Mouse (Mus musculus): ENCODE measurements at regions not wholly inside any gene's neighbourhood (a gene's known extent, or its start where the extent isn't known, plus 50 kb on each side); places are given as distances from the start of the nearest gene placed in this dataset.

DNA sequence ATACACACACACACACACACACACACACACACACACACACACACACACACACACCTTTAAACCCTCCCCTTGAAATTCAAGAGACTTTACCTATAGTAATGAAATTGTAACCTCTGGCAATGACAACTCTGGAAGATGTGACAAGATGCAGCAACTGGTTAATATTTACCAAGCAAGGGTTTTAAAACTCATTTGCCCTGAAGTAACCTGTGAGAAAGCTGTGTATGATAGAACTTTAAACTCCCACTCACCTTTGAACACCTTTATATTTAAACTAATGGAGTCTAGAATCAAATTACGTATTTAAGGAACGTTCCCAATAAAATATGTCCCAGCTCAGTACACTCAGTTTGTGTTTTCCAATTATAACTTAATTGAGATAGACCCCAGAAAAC, 364.6 kb downstream of the Cog6 start:
- Histone ChIP-seq H3K36me3 (ENCODE audit: control insufficient read depth, insufficient read depth, low read length) (no peaks in the 10 kb centered on the region), H3K9me3 (ENCODE audit: control insufficient read depth, low read depth, low read length) (no peaks in the 10 kb centered on the region), H3K9ac (replicated peaks; ENCODE audit: low read depth, low read length) (no peak overlapping the region), H3K4me3 (ENCODE audit: low read depth, low read length) (no peak overlapping the region), H3K27ac (ENCODE audit: low read length) (no peak overlapping the region), H3K4me2 (replicated peaks; ENCODE audit: low read depth, low read length) (no peak overlapping the region), H3K27me3 (ENCODE audit: control insufficient read depth, insufficient read depth, low read length) (no peaks in the 10 kb centered on the region), H3K4me1 (ENCODE audit: control insufficient read depth, insufficient read depth, low read length) (no peaks in the 10 kb centered on the region)
- WGBS = 69% methylated on average over 2 of the region's 2 CpGs
- ATAC-seq (ENCODE audit: insufficient number of reproducible peaks, insufficient read depth, low FRiP score, low read depth) = no peak

DNA sequence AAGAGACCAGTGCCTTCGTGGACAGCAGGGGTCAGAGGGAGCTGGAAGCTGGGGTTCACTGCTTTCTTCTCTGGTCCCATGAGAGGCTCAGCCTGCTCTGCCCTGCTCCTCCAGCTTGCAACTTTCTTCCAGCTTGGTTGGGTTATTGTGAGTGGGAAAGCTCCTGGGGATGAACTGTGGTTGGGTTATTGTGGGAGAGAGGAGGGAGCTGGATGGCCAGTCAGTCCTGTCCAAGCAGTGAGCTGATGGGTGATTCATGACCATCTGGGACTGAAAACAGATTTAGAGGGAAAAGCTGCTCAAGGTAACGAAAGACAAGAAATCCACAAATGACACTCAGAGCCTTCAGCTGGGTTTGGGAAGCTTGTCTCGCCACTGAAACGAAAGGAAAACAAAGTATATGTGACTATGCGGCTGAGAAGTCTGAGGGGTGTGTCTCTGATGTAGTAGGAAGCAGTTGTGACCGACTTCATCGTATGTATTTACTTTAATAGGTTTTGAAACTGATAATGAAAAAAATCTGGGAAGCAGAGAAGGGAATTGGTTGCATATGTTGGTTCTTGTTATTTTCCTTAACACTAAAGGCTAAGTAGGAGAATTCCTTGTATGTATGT, 365.1 kb downstream of the Cog6 start:
- H3K4me1 ChIP-seq (ENCODE audit: control insufficient read depth, insufficient read depth, low read length) = no peaks in the 10 kb centered on the region
- no peaks in the 10 kb centered on the region for H3K36me3 ChIP-seq (ENCODE audit: control insufficient read depth, insufficient read depth, low read length)
- no peak overlapping the region for H3K27ac ChIP-seq (ENCODE audit: low read length)
- H3K9ac ChIP-seq (replicated peaks; ENCODE audit: low read depth, low read length) = no peak overlapping the region
- 55% methylated on average over 7 of the region's 7 CpGs for WGBS
- H3K4me3 ChIP-seq (ENCODE audit: low read depth, low read length) = no peak overlapping the region
- no peaks in the 10 kb centered on the region for H3K27me3 ChIP-seq (ENCODE audit: control insufficient read depth, insufficient read depth, low read length)
- H3K9me3 ChIP-seq (ENCODE audit: control insufficient read depth, low read depth, low read length) = no peaks in the 10 kb centered on the region
- H3K4me2 ChIP-seq (replicated peaks; ENCODE audit: low read depth, low read length) = no peak overlapping the region
- no peak for ATAC-seq (ENCODE audit: insufficient number of reproducible peaks, insufficient read depth, low FRiP score, low read depth)

DNA sequence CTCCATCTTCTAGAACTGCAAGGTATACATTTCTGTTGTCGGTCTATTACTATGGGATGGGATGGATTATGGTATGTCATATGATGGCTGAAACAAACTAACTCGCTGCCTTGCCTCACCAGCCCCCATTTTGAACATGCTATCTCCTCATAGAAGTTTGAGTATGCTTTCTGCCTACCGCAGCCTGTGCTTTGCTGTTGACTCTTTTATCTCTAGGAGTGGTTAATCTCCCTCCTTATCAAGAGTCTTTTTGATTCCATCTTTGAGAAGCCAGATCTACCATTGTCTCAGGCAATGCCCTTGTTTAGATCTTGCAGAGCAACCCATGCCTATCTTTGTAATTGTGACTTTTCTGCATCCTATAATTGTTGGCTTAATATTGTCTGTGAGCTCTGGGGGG, 367.0 kb downstream of the Cog6 start:
- H3K4me2 ChIP-seq (replicated peaks; ENCODE audit: low read depth, low read length) = no peak overlapping the region
- no peaks in the 10 kb centered on the region for H3K9me3 ChIP-seq (ENCODE audit: control insufficient read depth, low read depth, low read length)
- H3K27ac ChIP-seq (ENCODE audit: low read length) = no peak overlapping the region
- H3K4me1 ChIP-seq (ENCODE audit: control insufficient read depth, insufficient read depth, low read length) = peaks cover 2% of the 10 kb centered on the region; the same call in 1 of the 2 replicates
- no peak overlapping the region for H3K9ac ChIP-seq (replicated peaks; ENCODE audit: low read depth, low read length)
- H3K4me3 ChIP-seq (ENCODE audit: low read depth, low read length) = no peak overlapping the region
- ATAC-seq (ENCODE audit: insufficient number of reproducible peaks, insufficient read depth, low FRiP score, low read depth) = no peak
- 90% methylated on average over 3 of the region's 3 CpGs for WGBS
- no peaks in the 10 kb centered on the region for H3K36me3 ChIP-seq (ENCODE audit: control insufficient read depth, insufficient read depth, low read length)
- no peaks in the 10 kb centered on the region for H3K27me3 ChIP-seq (ENCODE audit: control insufficient read depth, insufficient read depth, low read length)

DNA sequence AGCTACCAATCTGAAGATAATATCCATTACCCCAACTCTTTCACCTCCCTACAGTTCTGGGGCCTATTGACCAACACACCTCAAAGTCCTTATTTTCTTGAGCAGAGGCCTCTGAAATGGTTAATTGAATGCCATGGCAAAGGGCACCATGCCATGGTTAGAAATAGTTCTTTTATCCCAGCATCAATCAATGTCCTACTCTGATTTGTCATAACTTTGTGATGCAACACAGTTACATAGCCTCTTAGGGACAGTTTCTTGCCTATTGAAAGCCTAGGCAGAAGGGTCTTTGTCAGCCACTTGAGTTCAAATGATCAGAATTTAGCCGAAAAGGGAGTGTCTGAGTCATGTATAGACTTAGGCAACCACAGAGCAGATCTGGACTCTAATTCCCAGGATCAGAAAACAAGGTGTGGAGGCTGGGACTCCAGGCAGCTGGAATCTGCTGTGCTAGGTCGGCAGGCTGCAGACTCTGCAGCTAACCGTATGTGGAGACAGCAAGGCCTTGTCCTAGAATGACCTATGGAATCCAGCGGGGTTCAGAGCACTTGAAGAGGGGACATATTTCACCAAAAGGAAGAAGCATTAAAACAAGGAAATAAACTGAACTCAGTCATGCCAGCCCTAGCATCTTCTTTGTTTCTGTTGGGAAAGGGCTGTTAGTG, 368.1 kb downstream of the Cog6 start:
- H3K27ac ChIP-seq (ENCODE audit: low read length) = no peak overlapping the region
- H3K9ac ChIP-seq (replicated peaks; ENCODE audit: low read depth, low read length) = no peak overlapping the region
- ATAC-seq (ENCODE audit: insufficient number of reproducible peaks, insufficient read depth, low FRiP score, low read depth) = no peak
- H3K4me1 ChIP-seq (ENCODE audit: control insufficient read depth, insufficient read depth, low read length) = peaks cover 7% of the 10 kb centered on the region; the same call in 1 of the 2 replicates
- WGBS = 77% methylated on average over 4 of the region's 4 CpGs
- no peaks in the 10 kb centered on the region for H3K27me3 ChIP-seq (ENCODE audit: control insufficient read depth, insufficient read depth, low read length)
- H3K4me3 ChIP-seq (ENCODE audit: low read depth, low read length) = no peak overlapping the region
- no peaks in the 10 kb centered on the region for H3K36me3 ChIP-seq (ENCODE audit: control insufficient read depth, insufficient read depth, low read length)
- H3K4me2 ChIP-seq (replicated peaks; ENCODE audit: low read depth, low read length) = no peak overlapping the region
- no peaks in the 10 kb centered on the region for H3K9me3 ChIP-seq (ENCODE audit: control insufficient read depth, low read depth, low read length)

DNA sequence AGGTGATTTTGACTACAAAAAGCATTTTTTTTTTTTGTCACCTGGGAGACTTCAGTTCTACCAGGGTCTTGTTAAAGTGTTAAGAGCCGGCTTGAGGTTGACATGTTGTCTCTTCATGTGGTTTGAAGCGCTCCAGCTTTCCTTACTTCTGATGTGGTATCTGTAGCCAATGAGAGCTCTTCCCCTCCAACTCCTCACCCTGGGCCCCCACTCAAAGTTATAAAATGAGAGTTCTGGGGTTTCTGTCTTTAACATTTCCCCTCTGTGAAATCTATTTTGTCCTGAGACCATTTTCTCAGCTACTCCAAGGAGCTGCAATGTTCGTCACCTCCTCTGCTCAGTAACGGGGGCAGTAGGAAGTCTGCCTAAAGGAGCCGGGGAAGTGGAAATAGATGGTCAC, 369.1 kb downstream of the Cog6 start:
- H3K9me3 ChIP-seq (ENCODE audit: control insufficient read depth, low read depth, low read length) = no peaks in the 10 kb centered on the region
- H3K9ac ChIP-seq (replicated peaks; ENCODE audit: low read depth, low read length) = no peak overlapping the region
- H3K36me3 ChIP-seq (ENCODE audit: control insufficient read depth, insufficient read depth, low read length) = no peaks in the 10 kb centered on the region
- ATAC-seq (ENCODE audit: insufficient number of reproducible peaks, insufficient read depth, low FRiP score, low read depth) = no peak
- no peak overlapping the region for H3K27ac ChIP-seq (ENCODE audit: low read length)
- no peaks in the 10 kb centered on the region for H3K27me3 ChIP-seq (ENCODE audit: control insufficient read depth, insufficient read depth, low read length)
- 92% methylated on average over 5 of the region's 5 CpGs for WGBS
- peaks cover 7% of the 10 kb centered on the region; the same call in 1 of the 2 replicates for H3K4me1 ChIP-seq (ENCODE audit: control insufficient read depth, insufficient read depth, low read length)
- no peak overlapping the region for H3K4me3 ChIP-seq (ENCODE audit: low read depth, low read length)
- no peak overlapping the region for H3K4me2 ChIP-seq (replicated peaks; ENCODE audit: low read depth, low read length)

DNA sequence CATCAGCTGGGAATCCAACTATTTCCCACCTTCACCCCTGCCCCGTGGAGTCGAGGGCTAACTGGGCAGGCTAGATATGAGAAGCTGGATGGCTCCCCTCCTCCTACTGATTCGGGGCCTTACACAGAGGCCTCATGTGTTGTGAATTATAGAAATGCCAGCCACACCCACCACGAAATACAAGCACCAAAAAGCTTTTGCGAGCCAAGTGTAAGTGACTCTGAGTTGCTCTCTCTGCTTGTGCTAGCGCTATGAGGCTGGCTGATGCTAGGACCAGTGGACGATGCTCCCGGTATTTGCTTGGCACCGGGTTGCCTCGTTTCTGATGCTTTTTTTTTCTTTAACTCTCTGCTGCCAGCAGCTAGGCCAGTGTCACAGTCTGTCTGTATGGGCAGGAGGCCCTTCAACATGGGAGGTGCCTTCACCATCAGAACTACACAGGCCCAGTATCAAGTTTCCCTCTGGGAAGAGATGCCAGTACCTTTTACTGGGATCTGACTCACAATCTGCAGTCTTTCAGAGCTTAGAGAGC, 369.8 kb downstream of the Cog6 start:
- Histone ChIP-seq H3K27me3 (ENCODE audit: control insufficient read depth, insufficient read depth, low read length) (no peaks in the 10 kb centered on the region), H3K4me2 (replicated peaks; ENCODE audit: low read depth, low read length) (no peak overlapping the region), H3K9ac (replicated peaks; ENCODE audit: low read depth, low read length) (no peak overlapping the region), H3K27ac (ENCODE audit: low read length) (no peak overlapping the region), H3K4me3 (ENCODE audit: low read depth, low read length) (no peak overlapping the region), H3K4me1 (ENCODE audit: control insufficient read depth, insufficient read depth, low read length) (peaks cover 7% of the 10 kb centered on the region; the same call in 1 of the 2 replicates), H3K36me3 (ENCODE audit: control insufficient read depth, insufficient read depth, low read length) (no peaks in the 10 kb centered on the region), H3K9me3 (ENCODE audit: control insufficient read depth, low read depth, low read length) (no peaks in the 10 kb centered on the region)
- 81% methylated on average over 10 of the region's 10 CpGs for WGBS
- ATAC-seq (ENCODE audit: insufficient number of reproducible peaks, insufficient read depth, low FRiP score, low read depth) = no peak

DNA sequence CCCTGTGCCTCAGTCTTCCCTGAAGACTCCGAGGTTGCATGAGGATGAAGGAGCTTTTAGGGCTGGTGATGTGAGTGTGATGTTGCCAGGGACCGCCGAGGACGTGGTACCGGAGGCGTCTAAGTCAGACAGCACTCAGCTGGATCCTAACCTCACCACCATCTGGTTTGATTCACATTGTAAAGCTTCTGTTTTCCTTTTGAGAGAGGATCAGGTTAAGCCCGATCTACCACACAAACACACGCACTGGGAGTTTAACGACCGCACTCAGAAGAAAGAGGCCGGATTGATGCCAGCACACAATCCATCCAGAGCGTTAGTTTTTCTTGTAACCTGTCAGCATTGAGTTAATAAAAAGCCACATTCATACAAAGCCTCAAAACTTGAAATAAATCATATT, 371.9 kb downstream of the Cog6 start:
- Histone ChIP-seq H3K9ac (replicated peaks; ENCODE audit: low read depth, low read length) (no peak overlapping the region), H3K4me3 (ENCODE audit: low read depth, low read length) (no peak overlapping the region)
- WGBS = 35% methylated on average over 12 of the region's 12 CpGs

DNA sequence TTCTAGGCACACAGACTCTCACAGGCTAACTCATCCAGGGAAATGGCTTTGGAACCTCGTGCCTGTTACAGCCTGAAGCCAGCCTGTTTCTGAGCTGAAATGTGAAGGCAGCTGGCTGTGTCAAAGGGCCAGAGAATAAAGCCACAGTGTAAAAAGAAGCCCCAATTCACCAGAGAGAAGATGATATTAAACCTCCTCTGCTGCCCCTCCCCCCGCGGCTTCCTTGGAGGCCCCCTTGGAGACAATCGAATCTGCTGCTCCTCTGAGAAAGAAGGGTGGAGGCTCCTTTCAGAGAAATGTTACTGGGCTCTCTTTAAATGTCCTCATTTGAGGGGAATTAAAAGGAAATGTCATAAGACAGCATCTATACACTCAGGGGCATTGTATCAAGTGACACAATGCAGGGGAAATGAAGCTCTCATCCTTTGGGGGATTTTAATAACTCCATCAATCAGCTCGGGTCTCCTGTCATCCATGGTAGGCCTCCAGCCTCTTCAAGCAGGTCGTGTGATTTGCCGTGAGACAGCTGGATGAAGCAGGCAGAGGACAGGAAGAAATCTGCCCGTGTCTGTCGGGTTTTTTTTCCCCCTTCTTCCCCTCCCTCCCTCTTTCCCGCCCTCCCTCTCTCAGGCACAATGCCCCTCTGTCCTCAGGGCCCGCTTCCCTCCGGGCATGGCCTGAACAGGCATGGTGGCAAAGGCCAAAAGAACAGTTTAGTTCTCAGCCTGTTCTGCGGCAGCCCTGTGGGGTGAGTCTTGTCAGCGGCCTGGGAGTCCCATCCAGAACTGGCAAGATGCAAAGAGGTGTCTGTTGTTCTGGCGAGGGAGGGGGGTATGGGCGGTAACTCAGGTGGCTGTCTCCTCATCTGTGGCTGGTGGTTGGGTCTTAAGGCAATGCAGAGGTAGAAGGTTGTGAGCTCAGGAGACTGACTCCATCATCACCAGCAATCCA, 372.6 kb downstream of the Cog6 start:
- WGBS = 31% methylated on average over 16 of the region's 16 CpGs
- Histone ChIP-seq H3K27ac (ENCODE audit: low read length) (peak overlapping the region; percentile 71; the same call in 1 of the 2 replicates), H3K4me2 (replicated peaks; ENCODE audit: low read depth, low read length) (no peak overlapping the region), H3K4me3 (ENCODE audit: low read depth, low read length) (no peak overlapping the region), H3K36me3 (ENCODE audit: control insufficient read depth, insufficient read depth, low read length) (no peaks in the 10 kb centered on the region), H3K9ac (replicated peaks; ENCODE audit: low read depth, low read length) (no peak overlapping the region), H3K27me3 (ENCODE audit: control insufficient read depth, insufficient read depth, low read length) (no peaks in the 10 kb centered on the region), H3K4me1 (ENCODE audit: control insufficient read depth, insufficient read depth, low read length) (peaks cover 9% of the 10 kb centered on the region; the same call in 1 of the 2 replicates), H3K9me3 (ENCODE audit: control insufficient read depth, low read depth, low read length) (no peaks in the 10 kb centered on the region)
- peak; percentile 68; the same call in 1 of the 2 replicates for ATAC-seq (ENCODE audit: insufficient number of reproducible peaks, insufficient read depth, low FRiP score, low read depth)

More for the DNA sequence above, 371.9 kb downstream of the Cog6 start:
- Histone ChIP-seq H3K4me2 (replicated peaks; ENCODE audit: low read depth, low read length) (no peak overlapping the region), H3K36me3 (ENCODE audit: control insufficient read depth, insufficient read depth, low read length) (no peaks in the 10 kb centered on the region), H3K4me1 (ENCODE audit: control insufficient read depth, insufficient read depth, low read length) (peaks cover 9% of the 10 kb centered on the region; the same call in 1 of the 2 replicates), H3K9me3 (ENCODE audit: control insufficient read depth, low read depth, low read length) (no peaks in the 10 kb centered on the region), H3K27me3 (ENCODE audit: control insufficient read depth, insufficient read depth, low read length) (no peaks in the 10 kb centered on the region), H3K27ac (ENCODE audit: low read length) (no peak overlapping the region)
- ATAC-seq (ENCODE audit: insufficient number of reproducible peaks, insufficient read depth, low FRiP score, low read depth) = no peak

Measured in stomach, embryonic 14.5 days (tissue).